8 mouse cellular contexts compared by ENCODE assay signal in the genomic region with DNA sequence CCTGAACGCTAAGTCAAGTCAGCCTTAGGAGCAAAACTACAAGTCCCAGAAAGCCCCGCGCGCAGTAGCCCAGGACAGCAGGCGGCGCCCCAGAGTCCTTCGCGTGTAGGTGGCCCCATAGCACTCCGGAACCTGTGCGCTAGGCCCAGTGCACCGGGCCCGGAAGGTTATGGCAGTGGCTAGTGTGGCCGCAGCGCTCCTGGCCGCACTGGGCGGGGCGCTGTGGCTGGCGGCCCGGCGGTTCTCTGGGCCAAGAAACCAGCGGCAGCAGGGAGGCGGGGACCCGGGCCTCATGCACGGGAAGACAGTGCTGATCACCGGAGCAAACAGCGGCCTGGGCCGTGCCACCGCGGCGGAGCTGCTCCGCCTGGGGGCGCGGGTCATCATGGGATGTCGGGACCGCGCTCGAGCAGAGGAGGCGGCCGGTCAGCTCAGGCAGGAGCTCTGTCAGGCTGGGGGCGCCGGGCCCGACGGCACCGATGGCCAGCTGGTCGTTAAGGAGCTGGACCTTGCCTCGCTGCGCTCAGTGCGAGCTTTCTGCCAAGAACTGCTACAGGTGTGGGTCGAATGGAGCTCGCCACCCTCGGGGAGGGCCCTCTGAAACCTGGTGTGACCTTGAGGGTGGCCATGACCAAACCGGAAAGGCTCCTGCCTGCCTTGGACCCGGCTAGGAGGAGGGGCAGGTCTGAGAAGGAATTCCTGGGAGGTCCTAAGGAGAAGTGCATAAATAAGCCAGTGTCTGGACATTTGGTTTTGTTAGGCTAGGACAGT. TPM values are rescaled to one million over a fixed set of nuclear protein-coding genes. Genes with fewer than 3 reads are reported as not detected.
DNase-seq lines count a peak whose midpoint lies in the region; ATAC-seq and TF ChIP-seq lines count a peak whose summit lies in the region.

A gene (plus strand): TSS at position 102 of the 771 bp plus-strand sequence.

- ATAC-seq in Patski = peak; percentile 98
- ATAC-seq in hindbrain, embryonic 13.5 days (ENCODE audit: low FRiP score) = peak; percentile 99

- H3K4me1 ChIP-seq in hindbrain, embryonic 13.5 days (replicated peaks) = peaks cover 12% of the 10 kb centered on the region

- peak within 1 kb of the TSS; percentile 87 for H3K4me3 ChIP-seq in hindbrain, embryonic 13.5 days

- POLR2A ChIA-PET in Patski (lab: Charles Lee) = interaction anchor here (0.7 to 1.3 kb wide), 3 partner anchors 8 to 124 kb away, joined by 3 to 5 read pairs (median 3); no protein-coding TSS in a partner anchor

- in situ Hi-C loops in Patski (cut with MboI; ENCODE audit: low pct_unique_long_range_greater_than_20kb) = no loop called here

- peak within 1 kb of the TSS; percentile 88 for H3K9ac ChIP-seq in hindbrain, embryonic 13.5 days

- peak; percentile 98 for TF ChIP-seq CTCF in Patski (IDR thresholded peaks at IDR 0.05)

- under 1% methylated on average over 40 of the region's 53 CpGs for WGBS in hindbrain, embryonic 13.5 days

- H3K36me3 ChIP-seq in hindbrain, embryonic 13.5 days = peaks cover 8% of the 10 kb centered on the region

- peak within 1 kb of the TSS; percentile 95 for H3K27ac ChIP-seq in hindbrain, embryonic 13.5 days

- DNase-seq in Patski (ENCODE audit: low read depth, low spot score) = peak; percentile 72
- peak; percentile 97 for DNase-seq in cerebellum, postnatal 14 days
- DNase-seq in frontal cortex, postnatal 14 days (ENCODE audit: low spot score in 2 of 2) = peak; percentile 89 to 95
- peak; percentile 90 to 96 for DNase-seq in layer of hippocampus, postnatal 25 days (ENCODE audit: extremely low spot score in 1 of 2, low spot score in 1 of 2)
- DNase-seq in lung, postnatal 25 days (ENCODE audit: low spot score) = peak; percentile 97
- DNase-seq in retina, embryonic 14.5 days (ENCODE audit: low spot score) = peak; percentile 95
- DNase-seq in thymus, postnatal 4 days = peak; percentile 97

- peak within 1 kb of the TSS; percentile 68 for H3K4me2 ChIP-seq in hindbrain, embryonic 13.5 days

- H3K27me3 ChIP-seq in Patski = no peaks in the 10 kb centered on the region
- H3K27me3 ChIP-seq in hindbrain, embryonic 13.5 days = no peaks in the 10 kb centered on the region

- CTCF ChIA-PET in Patski (lab: Charles Lee) = interaction anchor here (1.3 kb wide), 1 partner anchor 1265 kb away, joined by 3 read pairs; no protein-coding TSS in a partner anchor

- H3K9me3 ChIP-seq in hindbrain, embryonic 13.5 days = no peaks in the 10 kb centered on the region

RNA-seq across cellular contexts. Expression of the gene that starts here (rescaled TPM):
- polyA plus RNA-seq in Patski (2021) = 28.6 TPM
- polyA plus RNA-seq in hindbrain, embryonic 13.5 days (2015; fragmentation: Nextera tagmentation; extraction: Ambion mirVana) = 36.9 and 38.0 TPM in 2 replicates
- 10 to 100 TPM; 39.0 to 40.1 TPM for total RNA-seq in layer of hippocampus, postnatal 25 days (2021)

Comparison
In these comparisons a context has a peak if more than half of its experiments do, and no peak if none do; other contexts are left out.
1. Peak in every context shown above with its lines: DNase-seq, ATAC-seq, H3K4me3 ChIP-seq and H3K27ac ChIP-seq.